Mouse (Mus musculus) G1E (cell line): Measurements from ENCODE around the gene Fbf1. TPM values are rescaled to one million over a fixed set of nuclear protein-coding genes. Genes with fewer than 3 reads are reported as not detected.
"Not testable (repeated sequence)": the region's sequence is repeated elsewhere in the genome, so short reads cannot be mapped to it uniquely, and the experiment has no call there.

Experiments used
- ATAC-seq: 2 replicates; pipeline ENCODE4 v1.8.0; 2016; ENCODE audit warnings: mild to moderate bottlenecking; ENCODE audit not compliant: insufficient number of reproducible peaks, poor library complexity, low FRiP score, severe bottlenecking; ENCODE audit errors: extremely low read depth
- DNase-seq: peaks from one replicate; pipeline ENCODE4 v3.0.0; 2012; ENCODE audit warnings: low spot score
- H3K27me3 ChIP-seq: 2 replicates; pipeline ENCODE4 v1.6.1; 2012; ENCODE audit warnings: mild to moderate bottlenecking, low read length, inconsistent platforms; ENCODE audit not compliant: insufficient read depth
- H3K36me3 ChIP-seq: replicated peaks from 2 replicates; pipeline ENCODE3; 2012; ENCODE audit warnings: mild to moderate bottlenecking, inconsistent platforms
- H3K4me1 ChIP-seq: 2 replicates; pipeline ENCODE4 v1.6.1; 2012; ENCODE audit warnings: low read depth, low read length, inconsistent platforms, mixed read lengths; ENCODE audit not compliant: insufficient read depth
- H3K4me3 ChIP-seq: 2 replicates; pipeline ENCODE4 v1.5.1; 2012; ENCODE audit warnings: low read depth, mild to moderate bottlenecking, inconsistent platforms, low read length, moderate library complexity, mixed read lengths
- H3K9me3 ChIP-seq: replicated peaks from 2 replicates; pipeline ENCODE4 v1.6.1; 2012; ENCODE audit warnings: inconsistent platforms
- CTCF ChIP-seq: IDR thresholded peaks from 2 replicates; pipeline ENCODE4 v1.5.1; 2012; ENCODE audit warnings: low read depth, low read length, inconsistent platforms, mixed read lengths
- GATA1 ChIP-seq: IDR thresholded peaks from 2 replicates; pipeline ENCODE4 v1.6.1; 2012; ENCODE audit warnings: borderline replicate concordance, low read length, inconsistent platforms, mixed read lengths
- GATA2 ChIP-seq: IDR thresholded peaks from 2 replicates; pipeline ENCODE4 v1.6.1; 2012; ENCODE audit warnings: low read depth, low read length, inconsistent platforms, borderline replicate concordance
- POLR2AphosphoS5 ChIP-seq: IDR thresholded peaks from 2 replicates; pipeline ENCODE4 v1.6.1; 2012; ENCODE audit warnings: low read depth, low read length, inconsistent platforms; ENCODE audit not compliant: insufficient replicate concordance
- TAL1 ChIP-seq: conservative IDR thresholded peaks from 2 replicates; pipeline ENCODE4 v1.6.1; 2012; ENCODE audit warnings: low read depth, low read length, inconsistent platforms, mixed read lengths
- polyA plus RNA-seq: library from polyadenylated mRNA; stranded (reverse); fragments of >175 nt; gene quantifications from 2 replicates; pipeline ENCODE4 v1.2.3, GENCODE M21; 2012
- total RNA-seq, 2 experiments: library from RNA; stranded (forward) in 1 of 2; stranded (reverse) in 1 of 2; fragments of 200-1000 nt in 1 of 2; fragments of >200 nt in 1 of 2; fragmentation: Nextera tagmentation in 1 of 2; gene quantifications; 2 replicates each; pipeline ENCODE4 v1.2.3; 2014 to 2017

Fbf1 gene
- total and polyA plus RNA-seq, 3 experiments, result 23.6 to 50.9 (median 35.9) TPM

GRCm38 (mm10) chr11:116098711-116099460 lies 69.1 kb downstream of the Fbf1 start:
- H3K36me3 ChIP-seq, result no peaks in the 10 kb centered on the region
- no peak overlapping the region; the same call in 1 of the 2 replicates for H3K4me3 ChIP-seq
- no peak for TF ChIP-seq TAL1
- TF ChIP-seq CTCF, result no peak
- TF ChIP-seq GATA2, result no peak
- TF ChIP-seq GATA1, result no peak
- no peak for TF ChIP-seq POLR2AphosphoS5
- ATAC-seq, result no peak
- no peaks in the 10 kb centered on the region for H3K27me3 ChIP-seq
- peaks cover 64% of the 10 kb centered on the region for H3K4me1 ChIP-seq
- H3K9me3 ChIP-seq, result peaks cover 6% of the 10 kb centered on the region; the same call in 1 of the 2 replicates
- DNase-seq, result no peak

- no peaks in the 10 kb centered on the region for H3K27me3 ChIP-seq
- no peak overlapping the region for H3K4me3 ChIP-seq
- peaks cover 59% of the 10 kb centered on the region for H3K4me1 ChIP-seq
- H3K9me3 ChIP-seq, result peaks cover 6% of the 10 kb centered on the region; the same call in 1 of the 2 replicates
- peaks cover 1% of the 10 kb centered on the region for H3K36me3 ChIP-seq
- ATAC-seq, result no peak
- TF ChIP-seq TAL1 (no peak), CTCF (peak; percentile 64), GATA2 (no peak)
- DNase-seq, result no peak
Measured at GRCm38 (mm10) chr11:116096213-116097108, 71.5 kb downstream of the Fbf1 start.

- H3K4me1 ChIP-seq, result peaks cover 55% of the 10 kb centered on the region
- no peak for ATAC-seq
- H3K4me3 ChIP-seq, result no peak overlapping the region
- DNase-seq, result no peak
- TF ChIP-seq TAL1 (no peak), CTCF (no peak), GATA1 (no peak), POLR2AphosphoS5 (no peak), GATA2 (no peak)
- peaks cover 6% of the 10 kb centered on the region; the same call in 1 of the 2 replicates for H3K9me3 ChIP-seq
- H3K36me3 ChIP-seq, result peaks cover 2% of the 10 kb centered on the region
- H3K27me3 ChIP-seq, result no peaks in the 10 kb centered on the region
Measured at GRCm38 (mm10) chr11:116095573-116095972, 72.4 kb downstream of the Fbf1 start.

- Histone ChIP-seq H3K4me3 (peak overlapping the region; percentile 58; the same call in 1 of the 2 replicates), H3K36me3 (peaks cover 2% of the 10 kb centered on the region), H3K9me3 (peaks cover 6% of the 10 kb centered on the region; the same call in 1 of the 2 replicates), H3K4me1 (peaks cover 47% of the 10 kb centered on the region), H3K27me3 (no peaks in the 10 kb centered on the region)
- ATAC-seq (peak; percentile 77), DNase-seq (no peak)
- TF ChIP-seq TAL1 (no peak), GATA1 (no peak)
Measured at GRCm38 (mm10) chr11:116093771-116094565, 74.0 kb downstream of the Fbf1 start.

- not testable (repeated sequence) for H3K27me3 ChIP-seq, ATAC-seq, H3K36me3 ChIP-seq, H3K4me3 ChIP-seq, DNase-seq, H3K9me3 ChIP-seq
- H3K4me1 ChIP-seq, result peaks cover 55% of the 10 kb centered on the region
Measured at GRCm38 (mm10) chr11:116092959-116093358, 75.0 kb downstream of the Fbf1 start.

Other genes with a start within 250 kb of the Fbf1 start
- 28.7 and 30.8 TPM in 2 replicates for gene Sap30bp, start 234.9 kb downstream of the Fbf1 start, total RNA-seq (2014; fragmentation: Nextera tagmentation)
- gene Sap30bp, start 234.9 kb downstream of the Fbf1 start, total RNA-seq (2017), result 110 and 131 TPM in 2 replicates
- 23.4 and 27.8 TPM in 2 replicates for gene Sap30bp, start 234.9 kb downstream of the Fbf1 start, polyA plus RNA-seq
- gene Recql5, start 234.7 kb downstream of the Fbf1 start, total RNA-seq (2014; fragmentation: Nextera tagmentation), result 17.4 and 24.9 TPM in 2 replicates
- 16.0 and 23.6 TPM in 2 replicates for gene Recql5, start 234.7 kb downstream of the Fbf1 start, total RNA-seq (2017)
- 17.3 and 17.4 TPM in 2 replicates for gene Recql5, start 234.7 kb downstream of the Fbf1 start, polyA plus RNA-seq
- not detected in 2 replicates for gene Itgb4, start 193.5 kb downstream of the Fbf1 start, total RNA-seq (2014; fragmentation: Nextera tagmentation)
- 0.05 and 0.06 TPM in 2 replicates for gene Itgb4, start 193.5 kb downstream of the Fbf1 start, total RNA-seq (2017)
- 0.13 and 0.17 TPM in 2 replicates for gene Itgb4, start 193.5 kb downstream of the Fbf1 start, polyA plus RNA-seq
- 15.4 and 22.0 TPM in 2 replicates for gene Galk1, start 155.4 kb downstream of the Fbf1 start, total RNA-seq (2014; fragmentation: Nextera tagmentation)
- 54.5 and 69.9 TPM in 2 replicates for gene Galk1, start 155.4 kb downstream of the Fbf1 start, total RNA-seq (2017)
- 148 and 177 TPM in 2 replicates for gene Galk1, start 155.4 kb downstream of the Fbf1 start, polyA plus RNA-seq
- 692 and 699 TPM in 2 replicates for gene H3f3b, start 140.2 kb downstream of the Fbf1 start, total RNA-seq (2014; fragmentation: Nextera tagmentation)
- 721 and 745 TPM in 2 replicates for gene H3f3b, start 140.2 kb downstream of the Fbf1 start, total RNA-seq (2017)
- 230 and 336 TPM in 2 replicates for gene H3f3b, start 140.2 kb downstream of the Fbf1 start, polyA plus RNA-seq
- gene Unk, start 137.8 kb downstream of the Fbf1 start, total RNA-seq (2014; fragmentation: Nextera tagmentation), result 50.1 and 58.1 TPM in 2 replicates
- 17.2 and 19.8 TPM in 2 replicates for gene Unk, start 137.8 kb downstream of the Fbf1 start, total RNA-seq (2017)
- gene Unk, start 137.8 kb downstream of the Fbf1 start, polyA plus RNA-seq, result 65.2 and 80.7 TPM in 2 replicates
- gene Unc13d, start 90.2 kb downstream of the Fbf1 start, total RNA-seq (2014; fragmentation: Nextera tagmentation), result 26.1 and 31.4 TPM in 2 replicates
- gene Unc13d, start 90.2 kb downstream of the Fbf1 start, total RNA-seq (2017), result 63.5 and 81.7 TPM in 2 replicates
- gene Unc13d, start 90.2 kb downstream of the Fbf1 start, polyA plus RNA-seq, result 126 and 144 TPM in 2 replicates
- gene Wbp2, start 81.2 kb downstream of the Fbf1 start, total RNA-seq (2014; fragmentation: Nextera tagmentation), result 160 and 169 TPM in 2 replicates
- 55.9 and 61.6 TPM in 2 replicates for gene Wbp2, start 81.2 kb downstream of the Fbf1 start, total RNA-seq (2017)
- 499 and 545 TPM in 2 replicates for gene Wbp2, start 81.2 kb downstream of the Fbf1 start, polyA plus RNA-seq
- not detected in 2 replicates for gene Trim47, start 41.0 kb downstream of the Fbf1 start, total RNA-seq (2014; fragmentation: Nextera tagmentation)
- gene Trim47, start 41.0 kb downstream of the Fbf1 start, total RNA-seq (2017), result 0.12 and 0.27 TPM in 2 replicates
- gene Trim47, start 41.0 kb downstream of the Fbf1 start, polyA plus RNA-seq, result 0.08 TPM in 1 of 2 replicates, not detected in the other
- gene Trim65, start 37.0 kb downstream of the Fbf1 start, total RNA-seq (2014; fragmentation: Nextera tagmentation), result not detected in 2 replicates
- gene Trim65, start 37.0 kb downstream of the Fbf1 start, total RNA-seq (2017), result 0.05 and 0.12 TPM in 2 replicates
- gene Trim65, start 37.0 kb downstream of the Fbf1 start, polyA plus RNA-seq, result not detected in 2 replicates
- 99.3 and 125 TPM in 2 replicates for gene Mrpl38, start 29.3 kb downstream of the Fbf1 start, total RNA-seq (2014; fragmentation: Nextera tagmentation)
- 38.3 and 45.7 TPM in 2 replicates for gene Mrpl38, start 29.3 kb downstream of the Fbf1 start, total RNA-seq (2017)
- gene Mrpl38, start 29.3 kb downstream of the Fbf1 start, polyA plus RNA-seq, result 144 and 150 TPM in 2 replicates
- gene Ten1, start 30.7 kb upstream of the Fbf1 start, total RNA-seq (2014; fragmentation: Nextera tagmentation), result 17.8 and 23.1 TPM in 2 replicates
- gene Ten1, start 30.7 kb upstream of the Fbf1 start, total RNA-seq (2017), result 47.6 and 47.8 TPM in 2 replicates
- gene Ten1, start 30.7 kb upstream of the Fbf1 start, polyA plus RNA-seq, result 95.8 and 99.2 TPM in 2 replicates
- gene Acox1, start 30.9 kb upstream of the Fbf1 start, total RNA-seq (2014; fragmentation: Nextera tagmentation), result 34.0 and 35.6 TPM in 2 replicates
- gene Acox1, start 30.9 kb upstream of the Fbf1 start, total RNA-seq (2017), result 51.2 and 55.8 TPM in 2 replicates
- gene Acox1, start 30.9 kb upstream of the Fbf1 start, polyA plus RNA-seq, result 2.5 and 2.8 TPM in 2 replicates
- gene Evpl, start 69.9 kb upstream of the Fbf1 start, total RNA-seq (2014; fragmentation: Nextera tagmentation), result not detected in 2 replicates
- gene Evpl, start 69.9 kb upstream of the Fbf1 start, total RNA-seq (2017), result 0.05 TPM in 1 of 2 replicates, not detected in the other
- 0.01 TPM in 2 replicates for gene Evpl, start 69.9 kb upstream of the Fbf1 start, polyA plus RNA-seq
- 78.0 and 79.1 TPM in 2 replicates for gene Srp68, start 106.1 kb upstream of the Fbf1 start, total RNA-seq (2014; fragmentation: Nextera tagmentation)
- 25.2 and 35.1 TPM in 2 replicates for gene Srp68, start 106.1 kb upstream of the Fbf1 start, total RNA-seq (2017)
- 49.3 and 52.1 TPM in 2 replicates for gene Srp68, start 106.1 kb upstream of the Fbf1 start, polyA plus RNA-seq
- gene Galr2, start 112.8 kb upstream of the Fbf1 start, total RNA-seq (2014; fragmentation: Nextera tagmentation), result not detected in 2 replicates
- 0.23 and 0.38 TPM in 2 replicates for gene Galr2, start 112.8 kb upstream of the Fbf1 start, total RNA-seq (2017)
- not detected in 2 replicates for gene Galr2, start 112.8 kb upstream of the Fbf1 start, polyA plus RNA-seq
- gene Exoc7, start 139.1 kb upstream of the Fbf1 start, total RNA-seq (2014; fragmentation: Nextera tagmentation), result 30.9 and 39.5 TPM in 2 replicates
- gene Exoc7, start 139.1 kb upstream of the Fbf1 start, total RNA-seq (2017), result 18.6 and 32.1 TPM in 2 replicates
- 13.1 and 13.6 TPM in 2 replicates for gene Exoc7, start 139.1 kb upstream of the Fbf1 start, polyA plus RNA-seq
- not detected in 2 replicates for gene Foxj1, start 167.2 kb upstream of the Fbf1 start, total RNA-seq (2014; fragmentation: Nextera tagmentation)
- gene Foxj1, start 167.2 kb upstream of the Fbf1 start, total RNA-seq (2017), result 0.11 and 0.29 TPM in 2 replicates
- gene Foxj1, start 167.2 kb upstream of the Fbf1 start, polyA plus RNA-seq, result 0.05 and 0.11 TPM in 2 replicates
- 19.4 and 23.7 TPM in 2 replicates for gene Rnf157, start 244.9 kb upstream of the Fbf1 start, total RNA-seq (2014; fragmentation: Nextera tagmentation)
- gene Rnf157, start 244.9 kb upstream of the Fbf1 start, total RNA-seq (2017), result 10.0 and 10.6 TPM in 2 replicates
- gene Rnf157, start 244.9 kb upstream of the Fbf1 start, polyA plus RNA-seq, result 6.1 and 7.1 TPM in 2 replicates